ENCODE assay signal across 9 mouse cellular contexts in genomic region chr17:47888155-47888455, GRCm38 (mm10). TPM values are rescaled to one million over a fixed set of nuclear protein-coding genes. Genes with fewer than 3 reads are reported as not detected.
A peak's percentile ranks its signal among the peaks of the same experiment; 100 is the strongest.
DNase-seq lines count a peak whose midpoint lies in the region; ATAC-seq and TF ChIP-seq lines count a peak whose summit lies in the region.
"Had no signal": no experiment of that assay in that cellular context is flagged by ENCODE, and none has a peak within 500 bp of the region (broad histone marks: within the 10 kb centered on the region; RNA-seq: fewer than 3 reads in every experiment).

No protein-coding gene starts in this region.

- ATAC-seq in heart, embryonic 15.5 days (replicated peaks; ENCODE audit: insufficient number of reproducible peaks, insufficient read depth, low FRiP score, low read depth), result 0 out of 2 replicates have a peak, but pooled peaks have one; percentile 3
- peak; percentile 58 for ATAC-seq in hindbrain, embryonic 11.5 days (ENCODE audit: low FRiP score)
- peak; percentile 16; the same call in 1 of the 2 replicates for ATAC-seq in liver, postnatal 0 days

- intact Hi-C loops in heart, postnatal 10 days (cut with DNase I), result no loop called here
- intact Hi-C loops in left cerebral cortex, postnatal 4 days (cut with DNase I), result no loop called here

- no peaks in the 10 kb centered on the region for H3K36me3 ChIP-seq in heart, embryonic 15.5 days
- H3K36me3 ChIP-seq in ES-Bruce4 (ENCODE audit: control insufficient read depth, insufficient read depth, low read length, poor library complexity, severe bottlenecking), result peaks cover 7% of the 10 kb centered on the region; the same call in 1 of the 2 replicates
- H3K36me3 ChIP-seq in hindbrain, embryonic 11.5 days (ENCODE audit: control insufficient read depth, insufficient read depth, low read length), result no peaks in the 10 kb centered on the region; the same call in 1 of the 2 replicates
- no peaks in the 10 kb centered on the region for H3K36me3 ChIP-seq in liver, postnatal 0 days (replicated peaks; ENCODE audit: insufficient read depth, low read length)

- TF ChIP-seq POLR2A in ES-Bruce4 (IDR thresholded peaks at IDR 0.05; ENCODE audit: insufficient read depth, low read length), result no peak

- H3K27ac ChIP-seq in heart, embryonic 15.5 days, result peak overlapping the region; percentile 45; the same call in 1 of the 2 replicates
- peak overlapping the region; percentile 80 for H3K27ac ChIP-seq in ES-Bruce4 (ENCODE audit: insufficient read depth, low read length)
- H3K27ac ChIP-seq in hindbrain, embryonic 11.5 days (ENCODE audit: low read depth, low read length), result peak overlapping the region; percentile 76
- peak overlapping the region; percentile 82 for H3K27ac ChIP-seq in liver, postnatal 0 days (ENCODE audit: low read depth)

- TF ChIP-seq CTCF in ES-Bruce4 (IDR thresholded peaks at IDR 0.05; ENCODE audit: low read depth, low read length), result no peak
- no peak for TF ChIP-seq CTCF in liver, postnatal 0 days (IDR thresholded peaks at IDR 0.05; ENCODE audit: low read depth)

- DNase-seq in heart, postnatal 10 days, result no peak
- DNase-seq in hindbrain, embryonic 11.5 days (ENCODE audit: low spot score), result no peak
- no peak for DNase-seq in liver, postnatal 0 days
- no peak for DNase-seq in layer of hippocampus, adult 9-10 months (ENCODE audit: low spot score)
- no peak for DNase-seq in left cerebral cortex, postnatal 4 days
- DNase-seq in layer of hippocampus, postnatal 36 days, result no peak
- DNase-seq: kidney, adult 9 months had no signal

- H3K27me3 ChIP-seq in heart, embryonic 15.5 days, result no peaks in the 10 kb centered on the region
- H3K27me3 ChIP-seq in ES-Bruce4 (ENCODE audit: control insufficient read depth, insufficient read depth, low read length, poor library complexity, severe bottlenecking), result no peaks in the 10 kb centered on the region
- no peaks in the 10 kb centered on the region for H3K27me3 ChIP-seq in hindbrain, embryonic 11.5 days (ENCODE audit: control insufficient read depth, insufficient read depth, low read length)
- no peaks in the 10 kb centered on the region for H3K27me3 ChIP-seq in liver, postnatal 0 days (ENCODE audit: insufficient read depth, low read length)

- H3K9ac ChIP-seq in heart, embryonic 15.5 days, result no peak overlapping the region
- no peak overlapping the region for H3K9ac ChIP-seq in ES-Bruce4 (ENCODE audit: low read depth, poor library complexity, severe bottlenecking)
- no peak overlapping the region for H3K9ac ChIP-seq in hindbrain, embryonic 11.5 days (ENCODE audit: low read depth, low read length)
- H3K9ac ChIP-seq in liver, postnatal 0 days (replicated peaks), result no peak overlapping the region; the same call in 1 of the 2 replicates

- H3K4me1 ChIP-seq in heart, embryonic 15.5 days (replicated peaks), result peaks cover 20% of the 10 kb centered on the region
- peaks cover 23% of the 10 kb centered on the region for H3K4me1 ChIP-seq in ES-Bruce4 (ENCODE audit: control insufficient read depth, insufficient read depth, low read length)
- H3K4me1 ChIP-seq in hindbrain, embryonic 11.5 days (replicated peaks; ENCODE audit: control insufficient read depth, insufficient read depth, low read length), result peaks cover 15% of the 10 kb centered on the region
- H3K4me1 ChIP-seq in liver, postnatal 0 days (ENCODE audit: insufficient read depth), result peaks cover 37% of the 10 kb centered on the region

- 16% methylated on average over 6 of the region's 6 CpGs for WGBS in heart, embryonic 15.5 days
- WGBS in hindbrain, embryonic 11.5 days, result 8% methylated on average over 6 of the region's 6 CpGs
- 16% methylated on average over 6 of the region's 6 CpGs for WGBS in liver, postnatal 0 days (ENCODE audit: insufficient replicate concordance)

- no peak overlapping the region for H3K4me3 ChIP-seq in heart, embryonic 15.5 days
- peak overlapping the region; percentile 4; the same call in 1 of the 2 replicates for H3K4me3 ChIP-seq in ES-Bruce4 (ENCODE audit: low read depth, low read length)
- no peak overlapping the region for H3K4me3 ChIP-seq in hindbrain, embryonic 11.5 days (ENCODE audit: low read depth, low read length)
- no peak overlapping the region for H3K4me3 ChIP-seq in liver, postnatal 0 days (ENCODE audit: low read depth, low read length)

- no peak overlapping the region for H3K4me2 ChIP-seq in heart, embryonic 15.5 days
- H3K4me2 ChIP-seq in hindbrain, embryonic 11.5 days (replicated peaks; ENCODE audit: low read depth, low read length), result no peak overlapping the region
- peak overlapping the region; percentile 38 for H3K4me2 ChIP-seq in liver, postnatal 0 days (ENCODE audit: low read depth, low read length)

- H3K9me3 ChIP-seq in heart, embryonic 15.5 days (replicated peaks), result no peaks in the 10 kb centered on the region
- no peaks in the 10 kb centered on the region for H3K9me3 ChIP-seq in ES-Bruce4 (replicated peaks; ENCODE audit: control insufficient read depth, insufficient read depth, low read length, poor library complexity, severe bottlenecking)
- H3K9me3 ChIP-seq in hindbrain, embryonic 11.5 days (ENCODE audit: control insufficient read depth, low read length), result no peaks in the 10 kb centered on the region
- no peaks in the 10 kb centered on the region for H3K9me3 ChIP-seq in liver, postnatal 0 days (ENCODE audit: low read length)

- TF ChIP-seq EP300 in ES-Bruce4 (IDR thresholded peaks at IDR 0.05; ENCODE audit: insufficient read depth, low read depth, low read length), result peak; percentile 89; the same call in 1 of the 2 replicates
- no peak for TF ChIP-seq EP300 in liver, postnatal 0 days (IDR thresholded peaks at IDR 0.05; ENCODE audit: low read depth)

RNA-seq across cellular contexts. Expression of gene Foxp4, which starts 36.3 kb away (rescaled TPM):
- 6.4 and 11.1 TPM in 2 replicates for polyA plus RNA-seq in heart, embryonic 15.5 days (2015; fragmentation: Nextera tagmentation; extraction: Ambion mirVana)
- 10 to 100 TPM; 12.3 to 15.9 TPM for total RNA-seq in heart, postnatal 10 days (2021)
- 44.2 and 52.3 TPM in 2 replicates for polyA plus RNA-seq in ES-Bruce4 (2011; ENCODE audit: insufficient read depth, insufficient read length, low read depth, missing spikeins)
- 23.9 and 28.4 TPM in 2 replicates for polyA plus RNA-seq in hindbrain, embryonic 11.5 days (2014; fragmentation: Nextera tagmentation; extraction: Ambion mirVana)
- polyA plus RNA-seq in liver, postnatal 0 days (2015; fragmentation: Nextera tagmentation; extraction: Ambion mirVana), result 5.9 and 6.2 TPM in 2 replicates
- 10 to 100 TPM; 78.3 to 89.0 TPM for total RNA-seq in left cerebral cortex, postnatal 4 days (2021)
- total RNA-seq in layer of hippocampus, postnatal 36 days (2021), result 10 to 100 TPM; 44.0 to 45.7 TPM

RNA-seq across cellular contexts. Expression of gene Mdfi, which starts 53.6 kb away (rescaled TPM):
- 7.9 and 12.1 TPM in 2 replicates for polyA plus RNA-seq in heart, embryonic 15.5 days (2015; fragmentation: Nextera tagmentation; extraction: Ambion mirVana)
- 1 to 10 TPM; 6.4 to 8.2 TPM for total RNA-seq in heart, postnatal 10 days (2021)
- 22.3 and 27.9 TPM in 2 replicates for polyA plus RNA-seq in ES-Bruce4 (2011; ENCODE audit: insufficient read depth, insufficient read length, low read depth, missing spikeins)
- 39.0 and 40.5 TPM in 2 replicates for polyA plus RNA-seq in hindbrain, embryonic 11.5 days (2014; fragmentation: Nextera tagmentation; extraction: Ambion mirVana)
- 0.82 TPM in 2 replicates for polyA plus RNA-seq in liver, postnatal 0 days (2015; fragmentation: Nextera tagmentation; extraction: Ambion mirVana)
- total RNA-seq in left cerebral cortex, postnatal 4 days (2021), result 1 to 10 TPM; 2.5 to 3.7 TPM
- total RNA-seq in layer of hippocampus, postnatal 36 days (2021), result under 1 TPM; 0.40 to 0.91 TPM

Comparison
In these comparisons a context has a peak if more than half of its experiments do, and no peak if none do; other contexts are left out.
1. ATAC-seq: peak in every context shown above with its lines; median percentile 58 in hindbrain, embryonic 11.5 days; 16 in liver, postnatal 0 days; 3 in heart, embryonic 15.5 days.